Mouse (Mus musculus) G1E (cell line): ENCODE data around the gene Slc6a13. TPM values are rescaled to one million over a fixed set of nuclear protein-coding genes. Genes with fewer than 3 reads are reported as not detected.
A peak's percentile ranks its signal among the peaks of the same experiment; 100 is the strongest.

Source experiments
- ATAC-seq: 2 replicates; pipeline ENCODE4 v1.8.0; 2016; ENCODE audit warnings: mild to moderate bottlenecking; ENCODE audit not compliant: insufficient number of reproducible peaks, poor library complexity, low FRiP score, severe bottlenecking; ENCODE audit errors: extremely low read depth
- DNase-seq: peaks from one replicate; pipeline ENCODE4 v3.0.0; 2012; ENCODE audit warnings: low spot score
- H3K27me3 ChIP-seq: 2 replicates; pipeline ENCODE4 v1.6.1; 2012; ENCODE audit warnings: mild to moderate bottlenecking, low read length, inconsistent platforms; ENCODE audit not compliant: insufficient read depth
- H3K36me3 ChIP-seq: replicated peaks from 2 replicates; pipeline ENCODE3; 2012; ENCODE audit warnings: mild to moderate bottlenecking, inconsistent platforms
- H3K4me1 ChIP-seq: 2 replicates; pipeline ENCODE4 v1.6.1; 2012; ENCODE audit warnings: low read depth, low read length, inconsistent platforms, mixed read lengths; ENCODE audit not compliant: insufficient read depth
- H3K4me3 ChIP-seq: 2 replicates; pipeline ENCODE4 v1.5.1; 2012; ENCODE audit warnings: low read depth, mild to moderate bottlenecking, inconsistent platforms, low read length, moderate library complexity, mixed read lengths
- H3K9me3 ChIP-seq: replicated peaks from 2 replicates; pipeline ENCODE4 v1.6.1; 2012; ENCODE audit warnings: inconsistent platforms
- CTCF ChIP-seq: IDR thresholded peaks from 2 replicates; pipeline ENCODE4 v1.5.1; 2012; ENCODE audit warnings: low read depth, low read length, inconsistent platforms, mixed read lengths
- GATA1 ChIP-seq: IDR thresholded peaks from 2 replicates; pipeline ENCODE4 v1.6.1; 2012; ENCODE audit warnings: borderline replicate concordance, low read length, inconsistent platforms, mixed read lengths
- GATA2 ChIP-seq: IDR thresholded peaks from 2 replicates; pipeline ENCODE4 v1.6.1; 2012; ENCODE audit warnings: low read depth, low read length, inconsistent platforms, borderline replicate concordance
- POLR2AphosphoS5 ChIP-seq: IDR thresholded peaks from 2 replicates; pipeline ENCODE4 v1.6.1; 2012; ENCODE audit warnings: low read depth, low read length, inconsistent platforms; ENCODE audit not compliant: insufficient replicate concordance
- TAL1 ChIP-seq: conservative IDR thresholded peaks from 2 replicates; pipeline ENCODE4 v1.6.1; 2012; ENCODE audit warnings: low read depth, low read length, inconsistent platforms, mixed read lengths
- polyA plus RNA-seq: library from polyadenylated mRNA; stranded (reverse); fragments of >175 nt; gene quantifications from 2 replicates; pipeline ENCODE4 v1.2.3, GENCODE M21; 2012
- total RNA-seq, 2 experiments: library from RNA; stranded (forward) in 1 of 2; stranded (reverse) in 1 of 2; fragments of 200-1000 nt in 1 of 2; fragments of >200 nt in 1 of 2; fragmentation: Nextera tagmentation in 1 of 2; gene quantifications; 2 replicates each; pipeline ENCODE4 v1.2.3; 2014 to 2017

Slc6a13 gene
- total and polyA plus RNA-seq, 3 experiments = 9.1 to 13.7 (median 11.7) TPM

- no peaks in the 10 kb centered on the region for H3K9me3 ChIP-seq
- peak overlapping the region; percentile 71 for H3K4me3 ChIP-seq
- DNase-seq (peak; percentile 73), ATAC-seq (peak; percentile 85)
- H3K27me3 ChIP-seq = no peaks in the 10 kb centered on the region; the same call in 1 of the 2 replicates
- peaks cover 36% of the 10 kb centered on the region for H3K4me1 ChIP-seq
- TF ChIP-seq POLR2AphosphoS5 (no peak), GATA1 (no peak), CTCF (no peak), TAL1 (peak; percentile 67)
- H3K36me3 ChIP-seq = peaks cover 23% of the 10 kb centered on the region
Observed at GRCm38 (mm10) chr6:121336558-121336957, 36.5 kb downstream of the Slc6a13 start.

GRCm38 (mm10) chr6:121337229-121337628 is 37.2 kb downstream of the Slc6a13 start:
- Histone ChIP-seq H3K4me1 (peaks cover 34% of the 10 kb centered on the region), H3K27me3 (no peaks in the 10 kb centered on the region; the same call in 1 of the 2 replicates), H3K9me3 (no peaks in the 10 kb centered on the region), H3K36me3 (peaks cover 23% of the 10 kb centered on the region), H3K4me3 (peak overlapping the region; percentile 71)
- DNase-seq (no peak), ATAC-seq (no peak)
- TF ChIP-seq POLR2AphosphoS5 = no peak
- TF ChIP-seq GATA1 = no peak
- no peak for TF ChIP-seq TAL1
- TF ChIP-seq CTCF = no peak
- TF ChIP-seq GATA2 = no peak

- Histone ChIP-seq H3K4me1 (peaks cover 33% of the 10 kb centered on the region), H3K4me3 (peak overlapping the region; percentile 71; the same call in 1 of the 2 replicates), H3K9me3 (no peaks in the 10 kb centered on the region), H3K36me3 (peaks cover 23% of the 10 kb centered on the region), H3K27me3 (peaks cover 3% of the 10 kb centered on the region)
- TF ChIP-seq CTCF = peak; percentile 66
- TF ChIP-seq GATA1 = no peak
- ATAC-seq (peak; percentile 51), DNase-seq (peak; percentile 79)
Observed at GRCm38 (mm10) chr6:121337770-121338518, 37.9 kb downstream of the Slc6a13 start.

GRCm38 (mm10) chr6:121338519-121338896 is 38.5 kb downstream of the Slc6a13 start:
- no peaks in the 10 kb centered on the region for H3K9me3 ChIP-seq
- DNase-seq = no peak
- ATAC-seq = no peak
- peaks cover 33% of the 10 kb centered on the region for H3K4me1 ChIP-seq
- H3K36me3 ChIP-seq = peaks cover 23% of the 10 kb centered on the region
- H3K27me3 ChIP-seq = peaks cover 3% of the 10 kb centered on the region
- no peak overlapping the region for H3K4me3 ChIP-seq
- no peak for TF ChIP-seq TAL1
- no peak for TF ChIP-seq GATA2
- TF ChIP-seq GATA1 = no peak
- TF ChIP-seq POLR2AphosphoS5 = no peak
- no peak for TF ChIP-seq CTCF

GRCm38 (mm10) chr6:121341650-121342049 is 41.6 kb downstream of the Slc6a13 start:
- Histone ChIP-seq H3K4me3 (no peak overlapping the region), H3K27me3 (peaks cover 3% of the 10 kb centered on the region), H3K9me3 (no peaks in the 10 kb centered on the region), H3K36me3 (peaks cover 23% of the 10 kb centered on the region), H3K4me1 (peaks cover 20% of the 10 kb centered on the region)
- ATAC-seq (no peak), DNase-seq (no peak)
- TF ChIP-seq TAL1 (no peak), GATA1 (no peak), GATA2 (no peak), CTCF (no peak), POLR2AphosphoS5 (no peak)

GRCm38 (mm10) chr6:121343026-121343770 is 43.2 kb downstream of the Slc6a13 start, which contains the start of gene Slc6a12:
TSS of gene Slc6a12 (plus strand) at chr6:121343076.
- Histone ChIP-seq H3K36me3 (peaks cover 12% of the 10 kb centered on the region), H3K27me3 (peaks cover 3% of the 10 kb centered on the region), H3K9me3 (no peaks in the 10 kb centered on the region), H3K4me3 (no peak within 1 kb of the TSS), H3K4me1 (peaks cover 6% of the 10 kb centered on the region)
- no peak for DNase-seq
- TF ChIP-seq TAL1 (no peak), CTCF (no peak)
- no peak for ATAC-seq
